Mouse (Mus musculus) cerebellum, adult 2 months (tissue): Measurements from ENCODE around the gene Ubr2.

ENCODE experiments used
- CTCF ChIP-seq: fragments of 200-500 bp; IDR thresholded peaks from 2 replicates; pipeline ENCODE4 v1.5.1; 2011; ENCODE audit warnings: low read depth, mild to moderate bottlenecking, control low read depth, low read length, moderate library complexity, borderline replicate concordance; ENCODE audit not compliant: insufficient read depth
- POLR2A ChIP-seq: fragments of 200-500 bp; IDR thresholded peaks from 2 replicates; pipeline ENCODE4 v1.6.1; 2011; ENCODE audit warnings: low read length, control low read depth, borderline replicate concordance; ENCODE audit not compliant: insufficient read depth

DNA sequence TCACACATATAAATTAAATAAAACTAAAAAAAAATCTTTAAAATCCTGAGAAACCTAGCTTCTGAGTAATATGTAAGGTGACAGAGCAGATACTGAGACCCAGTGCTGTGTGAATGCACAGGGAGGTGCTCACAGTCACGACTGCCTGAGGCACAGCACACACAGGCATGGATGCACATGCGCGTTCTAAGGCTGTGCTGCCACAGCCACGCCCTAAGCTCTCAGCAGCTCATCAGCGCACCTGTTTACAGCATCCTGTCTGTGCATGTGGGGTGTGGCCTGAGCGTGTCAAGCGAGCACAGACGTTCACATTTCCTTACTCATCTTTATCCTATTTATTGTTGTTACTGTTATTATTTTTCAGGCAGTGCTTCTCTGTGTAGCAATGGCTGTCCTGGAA is 69.9 kb downstream of the Ubr2 start:
- no peak for TF ChIP-seq CTCF
- no peak for TF ChIP-seq POLR2A
